Mouse (Mus musculus) cerebellum, adult 11 months (tissue): ENCODE results near the gene Ubxn2a.

Source experiments
- DNase-seq: peaks from one replicate; pipeline ENCODE4 v3.0.0; 2022

Gene Ubxn2a

GRCm38 (mm10) chr12:4878296-4878783 is 29.2 kb downstream of the Ubxn2a start:
- no peak for DNase-seq

- no peak for DNase-seq
These were observed 31.9 kb downstream of the Ubxn2a start for GRCm38 (mm10) chr12:4875623-4876022.

GRCm38 (mm10) chr12:4874161-4874927 is 33.2 kb downstream of the Ubxn2a start, which contains the start of gene Mfsd2b:
Mfsd2b (minus strand) TSS chr12:4874359.
- DNase-seq, result peak; percentile 25

- no peak for DNase-seq
These were observed 34.0 kb downstream of the Ubxn2a start for GRCm38 (mm10) chr12:4873531-4873930.

GRCm38 (mm10) chr12:4872983-4873477 is 34.5 kb downstream of the Ubxn2a start:
- DNase-seq, result no peak

GRCm38 (mm10) chr12:4872273-4872672 is 35.2 kb downstream of the Ubxn2a start:
- DNase-seq, result no peak

GRCm38 (mm10) chr12:4871260-4871659 is 36.2 kb downstream of the Ubxn2a start:
- no peak for DNase-seq

GRCm38 (mm10) chr12:4868924-4869323 is 38.6 kb downstream of the Ubxn2a start:
- no peak for DNase-seq

GRCm38 (mm10) chr12:4864338-4864690 is 43.2 kb downstream of the Ubxn2a start:
- DNase-seq, result no peak

- peak; percentile 18 for DNase-seq
These were observed 43.7 kb downstream of the Ubxn2a start for GRCm38 (mm10) chr12:4863654-4864337.

GRCm38 (mm10) chr12:4862672-4863071 is 44.8 kb downstream of the Ubxn2a start:
- DNase-seq, result no peak

- no peak for DNase-seq
These were observed 48.1 kb downstream of the Ubxn2a start for GRCm38 (mm10) chr12:4859241-4859914.

GRCm38 (mm10) chr12:4856834-4857233 is 50.7 kb downstream of the Ubxn2a start:
- DNase-seq, result no peak

- DNase-seq, result no peak
These were observed 51.3 kb downstream of the Ubxn2a start for GRCm38 (mm10) chr12:4856160-4856559.

- no peak for DNase-seq
These were observed 63.8 kb downstream of the Ubxn2a start for GRCm38 (mm10) chr12:4843741-4844140.

GRCm38 (mm10) chr12:4842890-4843597 is 64.5 kb downstream of the Ubxn2a start, which contains the start of gene Wdcp:
Wdcp (plus strand) TSS chr12:4843303.
- DNase-seq, result peak; percentile 88

GRCm38 (mm10) chr12:4842456-4842855 is 65.0 kb downstream of the Ubxn2a start:
- DNase-seq, result no peak

GRCm38 (mm10) chr12:4841392-4841887 is 66.1 kb downstream of the Ubxn2a start, which contains the start of gene Fkbp1b:
Fkbp1b (minus strand) TSS chr12:4841591.
- peak; percentile 64 for DNase-seq

- DNase-seq, result peak; percentile 30
These were observed 66.8 kb downstream of the Ubxn2a start for GRCm38 (mm10) chr12:4840741-4841140.

- DNase-seq, result no peak
These were observed 67.5 kb downstream of the Ubxn2a start for GRCm38 (mm10) chr12:4840010-4840409.

GRCm38 (mm10) chr12:4836959-4837358 is 70.5 kb downstream of the Ubxn2a start:
- no peak for DNase-seq
